22 mouse cellular contexts compared by ENCODE assay signal in genomic region chr6:30747631-30748357, GRCm38 (mm10).
"Had no signal": no experiment of that assay in that cellular context is flagged by ENCODE, and none has a peak within 500 bp of the region (broad histone marks: within the 10 kb centered on the region; RNA-seq: fewer than 3 reads in every experiment).

No protein-coding gene starts in this region.

- H3K27me3 ChIP-seq: heart, embryonic 12.5 days; hindbrain, embryonic 13.5 days; hindbrain, embryonic 15.5 days; kidney, embryonic 15.5 days; limb, embryonic 12.5 days; liver, embryonic 12.5 days had no signal

- H3K9ac ChIP-seq: heart, embryonic 12.5 days; hindbrain, embryonic 13.5 days; hindbrain, embryonic 15.5 days; kidney, embryonic 15.5 days; limb, embryonic 12.5 days; liver, embryonic 12.5 days; liver, embryonic 14.5 days had no signal

- H3K27ac ChIP-seq: hindbrain, embryonic 13.5 days; hindbrain, embryonic 15.5 days; hindbrain, postnatal 0 days; kidney, embryonic 15.5 days; kidney, postnatal 0 days; liver, embryonic 12.5 days; liver, embryonic 14.5 days had no signal

- DNase-seq: gastrocnemius, postnatal 14 days; gastrocnemius, postnatal 36 days; heart, adult 18-20 months; heart, postnatal 14 days; heart, postnatal 36 days; kidney, adult 11 months; kidney, adult 2 months; kidney, adult 9 months; kidney, postnatal 14 days; kidney, postnatal 36 days; layer of hippocampus, postnatal 36 days; left cerebral cortex, postnatal 4 days had no signal

- H3K4me1 ChIP-seq: heart, embryonic 12.5 days; hindbrain, embryonic 13.5 days; hindbrain, embryonic 15.5 days; liver, embryonic 12.5 days had no signal

- H3K9me3 ChIP-seq: heart, embryonic 12.5 days; hindbrain, embryonic 13.5 days; hindbrain, embryonic 15.5 days; kidney, embryonic 15.5 days; limb, embryonic 12.5 days; liver, embryonic 12.5 days had no signal

- H3K4me2 ChIP-seq: heart, embryonic 12.5 days; hindbrain, embryonic 13.5 days; hindbrain, embryonic 15.5 days; kidney, embryonic 15.5 days; limb, embryonic 12.5 days; liver, embryonic 12.5 days had no signal

- H3K4me3 ChIP-seq: heart, embryonic 12.5 days; hindbrain, embryonic 13.5 days; hindbrain, embryonic 15.5 days; kidney, embryonic 15.5 days; limb, embryonic 12.5 days; liver, embryonic 12.5 days had no signal

- ATAC-seq: hindbrain, postnatal 0 days; intestine, embryonic 16.5 days; liver, embryonic 12.5 days had no signal
